Mouse (Mus musculus) midbrain, embryonic 14.5 days (tissue): ENCODE measurements around the gene Limd1. TPM values are rescaled to one million over a fixed set of nuclear protein-coding genes. Genes with fewer than 3 reads are reported as not detected.
A peak's percentile ranks its signal among the peaks of the same experiment; 100 is the strongest.

Source experiments
- ATAC-seq: fragments of 200-750 bp; cut with Nextera tagmentation; 2 replicates; pipeline ENCODE4 v1.8.0; 2017; ENCODE audit warnings: moderate number of reproducible peaks, moderate library complexity; ENCODE audit not compliant: low FRiP score, low TSS enrichment
- DNase-seq: peaks from one replicate; pipeline ENCODE4 v3.0.0-alpha.2; 2015
- H3K27ac ChIP-seq: fragments of 300-500 bp; sonication (generic); replicated peaks from 2 replicates; pipeline ENCODE4 v1.5.1; 2014; ENCODE audit warnings: mild to moderate bottlenecking, low read depth, low read length, moderate library complexity
- H3K27me3 ChIP-seq: fragments of 300-500 bp; sonication (generic); 2 replicates; pipeline ENCODE4 v1.6.1; 2014; ENCODE audit warnings: low read length, control low read depth, mixed read lengths; ENCODE audit not compliant: control insufficient read depth, insufficient read depth
- H3K36me3 ChIP-seq: fragments of 300-500 bp; sonication (generic); 2 replicates; pipeline ENCODE4 v1.6.1; 2014; ENCODE audit warnings: low read length, control low read depth; ENCODE audit not compliant: control insufficient read depth, insufficient read depth
- H3K4me1 ChIP-seq: fragments of 300-500 bp; sonication (generic); 2 replicates; pipeline ENCODE4 v1.6.1; 2014; ENCODE audit warnings: mild to moderate bottlenecking, antibody characterized with exemption, low read length, control low read depth; ENCODE audit not compliant: control insufficient read depth, insufficient read depth
- H3K4me2 ChIP-seq: fragments of 300-500 bp; sonication (generic); 2 replicates; pipeline ENCODE4 v1.6.1; 2014; ENCODE audit warnings: mild to moderate bottlenecking, low read length, moderate library complexity
- H3K4me3 ChIP-seq: fragments of 300-500 bp; sonication (generic); replicated peaks from 2 replicates; pipeline ENCODE4 v1.5.1; 2014; ENCODE audit warnings: low read depth, low read length
- H3K9ac ChIP-seq: fragments of 300-500 bp; sonication (generic); replicated peaks from 2 replicates; pipeline ENCODE4 v1.6.1; 2014; ENCODE audit warnings: mild to moderate bottlenecking, low read length, moderate library complexity
- H3K9me3 ChIP-seq: fragments of 300-500 bp; sonication (generic); 2 replicates; pipeline ENCODE4 v1.6.1; 2016; ENCODE audit warnings: low read length, control low read depth, mixed read lengths; ENCODE audit not compliant: control insufficient read depth
- WGBS: fragments of 180-500 bp; shearing (Covaris S2); extraction: QIAGEN DNeasy Blood & Tissue Kit; methylation state at CpG from one replicate; pipeline ENCODE4 v1.1.7; 2014; 5-methylcytosine and 5-hydroxymethylcytosine counted together
- polyA plus RNA-seq: library from polyadenylated mRNA; unstranded; fragments of >200 nt; fragmentation: Nextera tagmentation; extraction: Ambion mirVana; gene quantifications from 2 replicates; pipeline ENCODE4 v1.2.1, GENCODE M21; 2014

The Limd1 gene
- polyA plus RNA-seq, 1 experiment from 2014 or later, result 16.4 TPM

- H3K36me3 ChIP-seq, result peaks cover 43% of the 10 kb centered on the region
- no peak for ATAC-seq
- no peak overlapping the region for H3K9ac ChIP-seq
- H3K4me3 ChIP-seq, result no peak overlapping the region
- H3K4me1 ChIP-seq, result no peaks in the 10 kb centered on the region
- H3K27me3 ChIP-seq, result no peaks in the 10 kb centered on the region
- no peak overlapping the region for H3K27ac ChIP-seq
- no peak overlapping the region for H3K4me2 ChIP-seq
- no peak for DNase-seq
- WGBS, result 69% methylated on average over 9 of the region's 9 CpGs
- H3K9me3 ChIP-seq, result no peaks in the 10 kb centered on the region
Measured at GRCm38 (mm10) chr9:123456634-123457602, 21.6 kb upstream of the Limd1 start.

GRCm38 (mm10) chr9:123457603-123458002 lies 20.9 kb upstream of the Limd1 start:
- Histone ChIP-seq H3K9ac (no peak overlapping the region), H3K4me2 (no peak overlapping the region), H3K36me3 (peaks cover 46% of the 10 kb centered on the region), H3K9me3 (no peaks in the 10 kb centered on the region), H3K27me3 (no peaks in the 10 kb centered on the region), H3K27ac (no peak overlapping the region), H3K4me3 (no peak overlapping the region), H3K4me1 (no peaks in the 10 kb centered on the region)
- DNase-seq, result no peak
- ATAC-seq, result no peak
- 69% methylated on average over 2 of the region's 2 CpGs for WGBS

DNA sequence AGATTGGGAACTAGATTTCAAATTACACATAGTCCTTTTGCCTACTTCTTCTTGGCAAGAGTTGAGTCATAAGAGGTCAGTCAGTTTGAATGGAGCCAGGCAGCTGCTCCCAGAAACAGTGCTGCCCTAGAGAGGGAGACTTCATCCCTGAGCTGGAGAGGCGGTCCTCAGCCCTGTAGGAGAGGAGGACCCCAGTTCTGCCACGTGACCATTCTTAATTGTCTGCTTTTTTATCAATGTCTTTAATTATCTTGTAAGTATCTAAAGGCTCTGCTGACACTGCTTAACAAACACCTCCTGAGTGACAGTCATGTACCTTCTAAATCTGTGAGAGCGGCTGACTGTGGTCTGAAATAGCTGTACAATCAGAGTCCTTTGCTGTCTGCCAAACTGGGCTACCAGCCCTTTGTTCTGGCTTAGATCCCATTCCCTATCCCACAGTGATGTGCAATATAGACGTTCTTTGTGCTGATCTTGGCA lies 11.3 kb upstream of the Limd1 start:
- ATAC-seq (no peak), DNase-seq (peak; percentile 22)
- Histone ChIP-seq H3K9me3 (no peaks in the 10 kb centered on the region), H3K36me3 (peaks cover 14% of the 10 kb centered on the region), H3K9ac (no peak overlapping the region), H3K4me1 (no peaks in the 10 kb centered on the region), H3K4me3 (no peak overlapping the region), H3K4me2 (no peak overlapping the region), H3K27ac (no peak overlapping the region), H3K27me3 (no peaks in the 10 kb centered on the region)
- WGBS, result 50% methylated on average over 4 of the region's 4 CpGs

GRCm38 (mm10) chr9:123468406-123469085 lies 10.0 kb upstream of the Limd1 start:
- ATAC-seq, result no peak
- Histone ChIP-seq H3K9ac (no peak overlapping the region), H3K27me3 (no peaks in the 10 kb centered on the region), H3K4me2 (no peak overlapping the region), H3K36me3 (peaks cover 6% of the 10 kb centered on the region; the same call in 1 of the 2 replicates), H3K9me3 (no peaks in the 10 kb centered on the region), H3K4me1 (no peaks in the 10 kb centered on the region), H3K4me3 (no peak overlapping the region), H3K27ac (no peak overlapping the region)
- no peak for DNase-seq
- 80% methylated on average over 5 of the region's 5 CpGs for WGBS

GRCm38 (mm10) chr9:123469087-123469486 lies 9.4 kb upstream of the Limd1 start:
- Histone ChIP-seq H3K27ac (no peak overlapping the region), H3K9me3 (no peaks in the 10 kb centered on the region), H3K4me2 (no peak overlapping the region), H3K4me3 (no peak overlapping the region), H3K36me3 (peaks cover 4% of the 10 kb centered on the region; the same call in 1 of the 2 replicates), H3K4me1 (no peaks in the 10 kb centered on the region), H3K9ac (no peak overlapping the region), H3K27me3 (no peaks in the 10 kb centered on the region)
- ATAC-seq (no peak), DNase-seq (no peak)

- DNase-seq (no peak), ATAC-seq (no peak)
- Histone ChIP-seq H3K4me3 (no peak overlapping the region), H3K27ac (no peak overlapping the region), H3K27me3 (no peaks in the 10 kb centered on the region), H3K9me3 (no peaks in the 10 kb centered on the region), H3K4me1 (peaks cover 3% of the 10 kb centered on the region; the same call in 1 of the 2 replicates), H3K9ac (no peak overlapping the region), H3K4me2 (no peak overlapping the region), H3K36me3 (no peaks in the 10 kb centered on the region)
Measured at GRCm38 (mm10) chr9:123473377-123473776, 5.1 kb upstream of the Limd1 start.

GRCm38 (mm10) chr9:123475569-123475968 lies 2.9 kb upstream of the Limd1 start:
- 78% methylated on average over 1 of the region's 1 CpGs for WGBS
- no peak overlapping the region for H3K27ac ChIP-seq
- H3K4me3 ChIP-seq, result no peak overlapping the region
- H3K36me3 ChIP-seq, result no peaks in the 10 kb centered on the region
- no peak overlapping the region for H3K4me2 ChIP-seq
- no peak for ATAC-seq
- no peak overlapping the region for H3K9ac ChIP-seq
- H3K27me3 ChIP-seq, result no peaks in the 10 kb centered on the region
- no peaks in the 10 kb centered on the region for H3K9me3 ChIP-seq
- peaks cover 15% of the 10 kb centered on the region for H3K4me1 ChIP-seq
- no peak for DNase-seq

GRCm38 (mm10) chr9:123478031-123478585 lies 398 bp upstream of the Limd1 start:
- Histone ChIP-seq H3K4me2 (peak overlapping the region; percentile 64), H3K27me3 (no peaks in the 10 kb centered on the region), H3K4me3 (peak overlapping the region; percentile 53), H3K4me1 (peaks cover 20% of the 10 kb centered on the region), H3K9ac (no peak overlapping the region), H3K36me3 (no peaks in the 10 kb centered on the region), H3K27ac (no peak overlapping the region), H3K9me3 (no peaks in the 10 kb centered on the region)
- DNase-seq (peak; percentile 80), ATAC-seq (peak; percentile 82)
- WGBS, result 1% methylated on average over 23 of the region's 29 CpGs
